Mouse (Mus musculus): ENCODE measurements around the gene Kcnk6. TPM values are rescaled to one million over a fixed set of nuclear protein-coding genes. Genes with fewer than 3 reads are reported as not detected.
"Not testable (repeated sequence)": the region's sequence is repeated elsewhere in the genome, so short reads cannot be mapped to it uniquely, and the experiment has no call there.

Kcnk6 gene
- polyA plus RNA-seq, 1 experiment from 2014 or later: 1.9 TPM

- Histone ChIP-seq H3K4me3 (replicated peaks) (no peak overlapping the region), H3K4me2 (replicated peaks) (no peak overlapping the region), H3K36me3 (peaks cover 8% of the 10 kb centered on the region; the same call in 1 of the 2 replicates), H3K27me3 (replicated peaks) (no peaks in the 10 kb centered on the region), H3K9me3 (no peaks in the 10 kb centered on the region), H3K9ac (no peak overlapping the region), H3K4me1 (replicated peaks) (peaks cover 18% of the 10 kb centered on the region), H3K27ac (no peak overlapping the region)
- 84% methylated on average over 7 of the region's 7 CpGs for WGBS
- no peak for ATAC-seq
These were observed 12.6 kb upstream of the Kcnk6 start for GRCm38 (mm10) chr7:29244732-29245416.

DNA sequence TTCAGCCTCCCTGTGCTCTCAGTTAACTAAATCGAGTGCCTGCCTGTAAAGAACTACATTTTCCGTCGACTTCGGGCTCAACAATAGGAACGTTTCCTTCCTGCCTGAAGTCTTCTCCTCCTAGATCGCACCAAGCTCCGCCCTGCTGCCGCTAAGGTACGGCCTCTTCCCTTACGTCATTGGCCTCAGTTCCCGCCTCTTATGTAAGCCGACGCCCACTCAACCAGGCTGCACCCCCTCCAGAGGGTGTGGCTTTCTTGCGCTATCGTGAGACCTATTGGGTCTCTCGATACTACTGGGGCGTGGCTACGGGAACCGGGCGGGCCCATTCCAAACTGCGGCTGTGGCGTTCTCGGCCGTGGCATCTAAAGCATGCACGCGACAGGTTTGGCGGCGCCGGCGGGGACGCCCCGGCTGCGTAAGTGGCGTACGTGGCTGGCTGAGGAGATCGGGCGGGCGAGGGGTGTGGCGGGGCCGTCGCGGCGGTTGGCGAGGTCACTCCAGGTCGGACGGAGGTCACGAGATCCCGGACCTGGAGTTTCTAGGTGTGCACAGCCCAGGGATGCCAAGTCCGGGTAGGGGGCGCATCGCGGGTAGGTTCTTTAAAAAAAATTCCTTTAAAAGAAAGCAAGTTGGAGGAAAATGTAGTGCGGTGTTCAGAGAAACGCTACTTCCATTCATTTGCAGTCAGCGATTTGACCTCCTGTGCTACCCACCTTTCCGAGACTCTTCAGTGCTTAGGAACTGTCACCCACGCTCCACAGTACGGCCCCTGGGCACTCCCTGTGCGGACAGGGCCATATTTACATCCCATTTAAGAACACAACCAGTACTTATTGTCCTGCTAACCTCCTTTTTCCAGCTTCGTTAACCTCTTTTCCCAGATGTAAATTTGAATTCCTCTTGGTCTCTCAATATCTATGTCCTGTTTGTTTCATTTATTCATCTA lies 6.0 kb upstream of the Kcnk6 start, which contains the start of gene Yif1b:
TSS of gene Yif1b (plus strand) at position 311 of the 949 bp plus-strand sequence.
- peak within 1 kb of the TSS; percentile 61 for H3K4me3 ChIP-seq (replicated peaks)
- H3K27me3 ChIP-seq (replicated peaks): no peaks in the 10 kb centered on the region
- peak within 1 kb of the TSS; percentile 74 for H3K4me2 ChIP-seq (replicated peaks)
- H3K9ac ChIP-seq: peak within 1 kb of the TSS; percentile 59
- peaks cover 7% of the 10 kb centered on the region for H3K4me1 ChIP-seq (replicated peaks)
- no peaks in the 10 kb centered on the region for H3K36me3 ChIP-seq
- no peaks in the 10 kb centered on the region for H3K9me3 ChIP-seq
- under 1% methylated on average over 60 of the region's 60 CpGs for WGBS
- H3K27ac ChIP-seq: peak within 1 kb of the TSS; percentile 74
- peak; percentile 97 for ATAC-seq

DNA sequence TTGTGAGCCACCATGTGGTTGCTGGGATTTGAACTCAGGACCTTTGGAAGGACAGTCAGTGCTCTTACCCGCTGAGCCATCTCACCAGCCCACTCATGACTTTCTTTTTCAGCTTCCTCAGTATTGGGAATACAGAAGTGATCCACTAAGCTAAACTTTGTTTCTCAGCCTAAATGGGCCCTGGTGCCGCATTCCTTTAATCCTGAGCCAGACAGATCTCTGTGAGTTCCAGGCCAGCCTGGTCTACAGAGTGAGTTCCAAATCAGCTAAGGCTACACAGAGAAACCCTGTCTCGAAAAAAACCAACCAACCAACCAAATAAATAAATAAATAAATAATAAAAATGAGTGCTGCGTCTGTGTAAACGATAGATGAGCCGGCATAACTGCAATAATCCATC lies 5.3 kb upstream of the Kcnk6 start:
- Histone ChIP-seq H3K4me2 (replicated peaks) (peak overlapping the region; percentile 51), H3K9ac (peak overlapping the region; percentile 11; the same call in 1 of the 2 replicates), H3K4me3 (replicated peaks) (peak overlapping the region; percentile 22), H3K27ac (peak overlapping the region; percentile 74)
- H3K4me1 ChIP-seq (replicated peaks); H3K27me3 ChIP-seq (replicated peaks); H3K36me3 ChIP-seq; H3K9me3 ChIP-seq: not testable (repeated sequence)
- peak; percentile 14; the same call in 1 of the 2 replicates for ATAC-seq
- WGBS: 26% methylated on average over 6 of the region's 6 CpGs

GRCm38 (mm10) chr7:29236593-29236992 lies 4.3 kb upstream of the Kcnk6 start:
- WGBS: 79% methylated on average over 4 of the region's 4 CpGs
- ATAC-seq: no peak
- H3K27ac ChIP-seq: no peak overlapping the region
- peaks cover 10% of the 10 kb centered on the region for H3K4me1 ChIP-seq (replicated peaks)
- no peak overlapping the region for H3K4me3 ChIP-seq (replicated peaks)
- H3K9ac ChIP-seq: no peak overlapping the region
- no peaks in the 10 kb centered on the region for H3K36me3 ChIP-seq
- no peaks in the 10 kb centered on the region for H3K9me3 ChIP-seq
- no peak overlapping the region for H3K4me2 ChIP-seq (replicated peaks)
- H3K27me3 ChIP-seq (replicated peaks): no peaks in the 10 kb centered on the region; the same call in 1 of the 2 replicates

- Histone ChIP-seq H3K9ac (no peak overlapping the region), H3K4me1 (replicated peaks) (peaks cover 10% of the 10 kb centered on the region), H3K4me3 (replicated peaks) (no peak overlapping the region), H3K36me3 (no peaks in the 10 kb centered on the region), H3K4me2 (replicated peaks) (no peak overlapping the region), H3K27me3 (replicated peaks) (peaks cover under 1% of the 10 kb centered on the region), H3K9me3 (no peaks in the 10 kb centered on the region), H3K27ac (no peak overlapping the region)
- no peak for ATAC-seq
- WGBS: 84% methylated on average over 5 of the region's 5 CpGs
These were observed 2.3 kb upstream of the Kcnk6 start for GRCm38 (mm10) chr7:29234661-29235060.

GRCm38 (mm10) chr7:29233745-29234144 lies 1.4 kb upstream of the Kcnk6 start:
- WGBS: 48% methylated on average over 6 of the region's 6 CpGs
- H3K27ac ChIP-seq: no peak overlapping the region

GRCm38 (mm10) chr7:29231517-29231916 lies 798 bp downstream of the Kcnk6 start:
- 0 out of 2 replicates have a peak overlapping the region, but pooled peaks have one; percentile 77 for H3K9ac ChIP-seq
- 0 out of 2 replicates have a peak, but pooled peaks cover 3% of the 10 kb centered on the region for H3K4me1 ChIP-seq (replicated peaks)
- no peaks in the 10 kb centered on the region for H3K36me3 ChIP-seq
- H3K9me3 ChIP-seq: no peaks in the 10 kb centered on the region
- H3K4me3 ChIP-seq (replicated peaks): peak overlapping the region; percentile 63
- H3K27ac ChIP-seq: no peak overlapping the region
- H3K27me3 ChIP-seq (replicated peaks): peaks cover 4% of the 10 kb centered on the region
- H3K4me2 ChIP-seq (replicated peaks): peak overlapping the region; percentile 98
- WGBS: 61% methylated on average over 3 of the region's 3 CpGs
- ATAC-seq: no peak

More at GRCm38 (mm10) chr7:29233745-29234144, 1.4 kb upstream of the Kcnk6 start:
- no peaks in the 10 kb centered on the region for H3K36me3 ChIP-seq
- ATAC-seq: no peak
- no peaks in the 10 kb centered on the region for H3K9me3 ChIP-seq
- H3K4me3 ChIP-seq (replicated peaks): no peak overlapping the region
- no peak overlapping the region for H3K9ac ChIP-seq
- 0 out of 2 replicates have a peak, but pooled peaks cover 3% of the 10 kb centered on the region for H3K4me1 ChIP-seq (replicated peaks)
- no peak overlapping the region for H3K4me2 ChIP-seq (replicated peaks)
- peaks cover 4% of the 10 kb centered on the region for H3K27me3 ChIP-seq (replicated peaks)

DNA sequence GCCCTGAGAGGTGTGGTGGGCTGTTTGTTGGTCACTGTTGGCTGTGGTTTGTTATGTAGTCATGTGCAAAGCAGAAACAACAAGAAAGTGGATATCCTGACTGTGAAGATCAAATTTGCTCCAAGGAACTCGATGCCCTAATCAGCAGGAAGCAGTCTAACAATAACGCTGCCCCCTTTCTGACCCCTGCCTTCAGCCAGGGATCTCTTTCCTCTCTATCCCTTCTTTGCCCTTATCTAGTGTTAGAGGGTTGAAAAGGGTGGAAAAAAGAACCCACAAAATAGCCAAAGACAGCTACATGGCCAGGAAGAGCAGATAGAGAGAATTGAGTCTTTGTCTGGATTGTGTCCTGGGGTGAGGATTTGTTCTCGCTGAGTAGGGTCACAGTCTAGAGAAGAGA lies 1.8 kb downstream of the Kcnk6 start:
- no peak for ATAC-seq
- Histone ChIP-seq H3K9me3 (no peaks in the 10 kb centered on the region), H3K4me3 (replicated peaks) (no peak overlapping the region), H3K27me3 (replicated peaks) (peaks cover 4% of the 10 kb centered on the region), H3K9ac (no peak overlapping the region), H3K36me3 (no peaks in the 10 kb centered on the region), H3K4me1 (replicated peaks) (0 out of 2 replicates have a peak, but pooled peaks cover 4% of the 10 kb centered on the region), H3K4me2 (replicated peaks) (no peak overlapping the region), H3K27ac (no peak overlapping the region)
- WGBS: 56% methylated on average over 3 of the region's 3 CpGs

DNA sequence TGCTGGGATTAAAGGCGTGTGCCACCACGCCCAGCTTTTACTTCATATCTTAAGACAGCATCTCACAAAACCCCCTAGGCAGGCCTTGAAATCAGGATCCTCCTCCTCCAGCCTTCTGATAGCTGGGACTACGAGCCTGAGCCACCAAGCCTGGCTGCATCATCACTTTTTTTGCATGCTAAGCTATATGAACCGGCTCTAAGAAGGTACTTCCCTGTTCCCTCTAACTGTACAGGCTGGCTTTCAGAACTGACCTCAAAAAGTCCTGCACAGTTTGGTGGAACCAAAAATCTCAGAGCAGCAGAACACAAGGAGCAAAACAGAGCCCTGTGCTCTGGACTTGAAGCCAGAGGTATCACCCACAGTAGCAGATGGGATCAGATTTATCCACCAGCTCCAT lies 4.1 kb downstream of the Kcnk6 start:
- ATAC-seq: no peak
- no peaks in the 10 kb centered on the region for H3K9me3 ChIP-seq
- no peak overlapping the region for H3K4me2 ChIP-seq (replicated peaks)
- 72% methylated on average over 4 of the region's 4 CpGs for WGBS
- no peak overlapping the region for H3K4me3 ChIP-seq (replicated peaks)
- H3K27me3 ChIP-seq (replicated peaks): peaks cover 4% of the 10 kb centered on the region
- no peak overlapping the region for H3K9ac ChIP-seq
- no peaks in the 10 kb centered on the region for H3K36me3 ChIP-seq
- no peak overlapping the region for H3K27ac ChIP-seq
- 0 out of 2 replicates have a peak, but pooled peaks cover 5% of the 10 kb centered on the region for H3K4me1 ChIP-seq (replicated peaks)

- Histone ChIP-seq H3K36me3 (no peaks in the 10 kb centered on the region), H3K4me1 (replicated peaks) (0 out of 2 replicates have a peak, but pooled peaks cover 2% of the 10 kb centered on the region), H3K27me3 (replicated peaks) (0 out of 2 replicates have a peak, but pooled peaks cover 4% of the 10 kb centered on the region), H3K4me3 (replicated peaks) (no peak overlapping the region), H3K9me3 (no peaks in the 10 kb centered on the region), H3K4me2 (replicated peaks) (no peak overlapping the region), H3K9ac (no peak overlapping the region), H3K27ac (no peak overlapping the region)
- 79% methylated on average over 13 of the region's 13 CpGs for WGBS
- no peak for ATAC-seq
These were observed 6.8 kb downstream of the Kcnk6 start for GRCm38 (mm10) chr7:29225520-29225919.

- no peak overlapping the region for H3K4me2 ChIP-seq (replicated peaks)
- 14% methylated on average over 16 of the region's 16 CpGs for WGBS
- no peak overlapping the region for H3K4me3 ChIP-seq (replicated peaks)
These were observed 7.4 kb downstream of the Kcnk6 start for GRCm38 (mm10) chr7:29224756-29225394.

More at GRCm38 (mm10) chr7:29224756-29225394, 7.4 kb downstream of the Kcnk6 start:
- Histone ChIP-seq H3K9ac (no peak overlapping the region), H3K4me1 (replicated peaks) (0 out of 2 replicates have a peak, but pooled peaks cover 2% of the 10 kb centered on the region), H3K9me3 (peaks cover under 1% of the 10 kb centered on the region; the same call in 1 of the 2 replicates), H3K27me3 (replicated peaks) (0 out of 2 replicates have a peak, but pooled peaks cover 4% of the 10 kb centered on the region), H3K36me3 (no peaks in the 10 kb centered on the region), H3K27ac (no peak overlapping the region)
- no peak for ATAC-seq

All from intestine, embryonic 15.5 days (tissue).